Mouse (Mus musculus): ENCODE data around the gene Tmem86a.

DNA sequence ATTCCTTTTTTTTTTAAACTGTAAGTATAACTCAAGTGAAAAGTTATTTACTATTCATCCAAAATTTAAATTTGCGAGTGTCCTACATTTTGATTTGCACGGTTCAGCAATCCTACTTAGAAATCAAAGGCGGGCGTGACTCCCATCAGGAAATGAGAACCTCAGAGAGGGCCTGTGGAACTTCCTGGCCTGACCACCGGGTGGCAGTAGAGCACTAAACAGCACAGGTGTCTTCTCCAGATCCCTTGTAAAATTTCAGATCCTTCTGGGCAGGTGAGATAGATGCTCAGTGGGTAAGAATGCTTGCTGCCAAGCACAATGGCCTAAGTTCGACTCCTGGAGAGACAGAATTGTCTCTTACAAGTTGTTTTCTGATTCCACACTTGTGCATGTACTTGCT, 26.9 kb upstream of the Tmem86a start:
- TF ChIP-seq CTCF (IDR thresholded peaks at IDR 0.05; ENCODE audit: extremely low read depth, insufficient read depth, insufficient read length, insufficient replicate concordance) (peak; percentile 85; the same call in 1 of the 2 replicates), POLR2A (IDR thresholded peaks at IDR 0.05; ENCODE audit: low read depth, low read length) (no peak)

Measured in spleen, adult 2 months (tissue).